Mouse (Mus musculus) CD4-positive, CD25-positive, alpha-beta regulatory T cell, adult 4 months (primary cell): ENCODE results near the gene Serpina7. TPM values are rescaled to one million over a fixed set of nuclear protein-coding genes. Genes with fewer than 3 reads are reported as not detected.

ENCODE experiments used
- ATAC-seq: one replicate; pipeline ENCODE4 v1.8.0; 2017
- polyA plus RNA-seq, 2 experiments: library from polyadenylated mRNA; unstranded; fragments of 100-300 nt; shearing (Covaris generic); gene quantifications; one replicate each; pipeline ENCODE4 v1.2.1; 2017

Serpina7 gene
- polyA plus RNA-seq = not detected

DNA sequence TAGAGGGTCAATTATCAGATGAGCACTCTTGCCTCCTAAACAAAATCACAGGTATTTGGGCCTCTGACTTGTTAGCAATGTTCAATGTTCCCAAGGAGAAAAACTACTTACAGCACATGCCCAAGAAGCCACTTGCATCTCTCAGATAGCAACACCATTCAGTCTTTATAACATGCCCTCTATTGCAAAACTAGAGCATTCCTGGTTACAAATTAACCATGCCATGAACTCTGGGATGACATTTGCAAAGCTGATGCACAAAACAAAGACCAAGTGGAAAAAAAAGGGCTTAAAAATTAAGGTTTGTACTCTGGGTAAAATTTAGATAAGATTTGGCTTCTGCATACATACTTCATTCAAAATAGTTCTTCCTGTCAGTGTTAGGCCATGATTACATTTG, at the start of gene Serpina7:
TSS of gene Serpina7 (minus strand) at position 160 of the 400 bp plus-strand sequence.
- no peak for ATAC-seq

- ATAC-seq = no peak
Measured at GRCm38 (mm10) chrX:139134031-139134430, 49.0 kb upstream of the Serpina7 start.

GRCm38 (mm10) chrX:139097197-139097596, 12.2 kb upstream of the Serpina7 start:
- no peak for ATAC-seq

- ATAC-seq = no peak
Measured at GRCm38 (mm10) chrX:139085943-139086342, 907 bp upstream of the Serpina7 start, which contains the start of gene 4930513O06Rik. Gene 4930513O06Rik, plus strand, starts transcription at chrX:139086243.

DNA sequence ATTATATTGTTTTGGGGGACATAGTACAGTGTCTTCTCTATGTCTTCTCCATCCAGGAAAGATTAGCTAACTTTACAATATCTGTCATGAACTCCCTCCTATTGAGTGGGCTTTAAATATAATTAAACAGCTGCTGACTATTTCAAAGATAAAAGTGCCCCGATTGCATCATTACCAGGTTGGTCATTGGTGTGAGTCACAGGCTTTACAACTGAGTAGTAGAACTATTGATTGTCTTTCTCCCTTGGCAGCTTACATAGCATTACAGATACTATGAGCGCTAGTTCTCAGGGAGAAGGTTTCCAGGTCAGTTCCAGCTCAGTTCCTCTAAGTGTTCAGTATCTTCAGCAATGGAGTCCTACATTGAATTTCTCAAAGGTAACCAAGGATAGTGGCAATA, 6.5 kb downstream of the Serpina7 start:
- ATAC-seq = no peak

- no peak for ATAC-seq
Measured at GRCm38 (mm10) chrX:139064078-139064477, 21.0 kb downstream of the Serpina7 start.

DNA sequence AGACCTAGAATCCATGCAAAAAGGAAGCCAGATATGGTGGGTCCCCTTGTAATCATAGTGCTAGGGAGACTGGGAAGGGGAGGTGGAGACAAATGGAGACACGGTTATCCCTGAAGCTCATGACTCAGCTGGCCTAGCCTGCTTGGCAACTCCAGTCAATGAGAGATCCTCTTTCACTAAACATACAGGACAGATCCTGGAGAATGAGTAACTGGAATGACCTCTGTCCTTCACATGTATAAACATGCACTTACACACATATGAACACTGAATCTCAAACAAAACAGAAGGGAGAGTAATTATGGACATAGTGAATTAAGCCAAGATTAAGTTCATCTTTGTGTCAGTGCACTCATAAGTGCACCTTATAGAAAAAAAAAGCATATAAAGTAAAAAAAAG, 31.9 kb downstream of the Serpina7 start:
- no peak for ATAC-seq

GRCm38 (mm10) chrX:139051976-139052375, 33.1 kb downstream of the Serpina7 start:
- no peak for ATAC-seq

- ATAC-seq = no peak
Measured at GRCm38 (mm10) chrX:139041148-139041547, 43.9 kb downstream of the Serpina7 start.

GRCm38 (mm10) chrX:139039314-139039713, 45.7 kb downstream of the Serpina7 start:
- no peak for ATAC-seq

DNA sequence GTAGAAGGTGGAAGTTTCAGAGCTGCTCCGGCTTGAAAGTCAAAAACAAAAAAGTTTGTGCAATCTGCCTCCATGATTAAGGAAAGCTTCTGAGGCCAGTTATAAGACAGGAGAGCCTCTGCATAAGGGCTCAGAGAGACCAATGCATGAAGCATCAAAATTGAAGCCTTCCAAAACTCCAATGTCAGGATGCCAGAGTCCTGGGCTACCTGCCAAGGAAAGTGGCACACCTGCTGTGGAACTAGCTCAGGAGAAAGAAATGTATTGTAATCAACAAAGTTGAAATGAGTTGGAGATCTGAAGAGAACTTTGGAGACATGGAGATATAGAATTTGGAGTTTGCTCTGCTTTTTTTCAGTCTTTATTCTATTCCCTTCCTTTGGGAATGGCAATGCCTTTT, 47.4 kb downstream of the Serpina7 start:
- ATAC-seq = no peak

Other genes starting within 250 kb of the Serpina7 start
- gene Nrk, start 170.8 kb downstream of the Serpina7 start, polyA plus RNA-seq = not detected
- gene 4930513O06Rik, start 1.0 kb upstream of the Serpina7 start, polyA plus RNA-seq = not detected
- not detected for gene 4933428M09Rik, start 94.0 kb upstream of the Serpina7 start, polyA plus RNA-seq
- not detected for gene Mum1l1, start 124.8 kb upstream of the Serpina7 start, polyA plus RNA-seq
- gene Trap1a, start 248.4 kb upstream of the Serpina7 start, polyA plus RNA-seq = not detected